Mouse (Mus musculus) embryo, embryonic 10.5 days (tissue): ENCODE measurements around the gene Sema4b.
A peak's percentile ranks its signal among the peaks of the same experiment; 100 is the strongest.

Experiments used
- DNase-seq: peaks from one replicate; pipeline ENCODE4 v3.0.0-alpha.2; 2015; ENCODE audit warnings: low spot score

Sema4b gene

GRCm38 (mm10) chr7:80186531-80187296 is at the start of gene Sema4b:
Gene Sema4b, plus strand, starts transcription at chr7:80186841.
- peak; percentile 95 for DNase-seq

GRCm38 (mm10) chr7:80138375-80138774 is 48.3 kb upstream of the Sema4b start:
- DNase-seq = no peak

- peak; percentile 87 for DNase-seq
These were observed 45.8 kb upstream of the Sema4b start for GRCm38 (mm10) chr7:80140815-80141214.

- DNase-seq = peak; percentile 24
These were observed 43.0 kb upstream of the Sema4b start for GRCm38 (mm10) chr7:80143331-80144273.

DNA sequence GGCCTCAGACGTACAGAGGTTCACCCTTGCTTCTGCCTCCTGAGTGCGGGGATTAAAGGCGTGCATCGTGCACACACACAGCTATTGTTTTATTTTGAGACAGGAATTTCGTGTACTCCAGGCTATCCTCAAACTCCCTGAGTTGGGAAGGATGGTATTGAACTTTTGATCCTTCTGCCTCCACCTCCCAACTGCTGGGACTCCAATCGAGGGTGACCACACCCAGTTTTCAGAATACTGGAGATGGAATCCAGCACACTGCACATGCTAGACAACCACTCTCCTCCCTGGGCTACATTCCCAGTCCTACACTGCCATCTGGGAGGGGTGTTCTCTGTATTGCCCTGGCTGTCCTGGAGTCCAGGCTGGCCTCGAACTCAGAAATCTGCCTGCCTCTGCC is 41.9 kb upstream of the Sema4b start:
- no peak for DNase-seq

GRCm38 (mm10) chr7:80146077-80146476 is 40.6 kb upstream of the Sema4b start:
- no peak for DNase-seq

DNA sequence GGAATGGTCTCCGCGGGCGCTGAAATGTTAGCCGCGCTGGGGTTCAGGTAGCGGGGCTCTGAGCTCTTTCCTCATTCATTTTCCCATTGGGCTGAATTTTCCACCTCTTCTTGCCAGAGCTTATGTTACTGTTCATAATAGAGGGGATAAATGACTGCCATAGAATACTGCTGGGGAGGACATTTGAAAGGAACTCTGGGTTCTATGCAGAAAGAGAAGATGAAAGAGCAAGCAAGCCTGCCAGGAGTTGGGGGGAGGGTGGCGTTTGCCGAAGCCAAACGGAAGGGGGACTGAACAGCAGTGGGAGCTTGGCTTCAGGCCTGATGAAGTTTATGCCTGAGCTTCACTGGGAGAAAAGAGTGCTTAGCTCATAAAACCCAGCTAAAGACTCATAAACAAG is 37.3 kb upstream of the Sema4b start:
- DNase-seq = no peak

DNA sequence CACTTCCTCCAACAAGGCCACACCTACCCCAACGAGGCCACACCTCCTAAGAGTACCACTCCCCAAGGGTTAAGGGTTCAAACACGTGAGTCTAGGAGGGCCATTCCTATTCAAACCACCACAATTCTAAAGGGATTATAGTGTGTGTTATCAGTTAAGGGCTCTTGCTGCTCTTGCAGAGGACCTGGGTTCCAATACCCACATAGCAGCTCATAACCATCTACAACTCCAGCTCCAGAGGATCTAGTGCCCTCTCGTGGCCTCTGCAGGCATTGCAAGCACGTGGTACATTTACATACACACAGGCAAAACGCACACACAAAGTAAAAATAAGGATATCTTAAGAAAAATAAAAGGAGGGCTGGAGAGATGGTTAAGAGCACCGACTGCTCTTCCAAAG is 34.5 kb upstream of the Sema4b start:
- peak; percentile 45 for DNase-seq

DNA sequence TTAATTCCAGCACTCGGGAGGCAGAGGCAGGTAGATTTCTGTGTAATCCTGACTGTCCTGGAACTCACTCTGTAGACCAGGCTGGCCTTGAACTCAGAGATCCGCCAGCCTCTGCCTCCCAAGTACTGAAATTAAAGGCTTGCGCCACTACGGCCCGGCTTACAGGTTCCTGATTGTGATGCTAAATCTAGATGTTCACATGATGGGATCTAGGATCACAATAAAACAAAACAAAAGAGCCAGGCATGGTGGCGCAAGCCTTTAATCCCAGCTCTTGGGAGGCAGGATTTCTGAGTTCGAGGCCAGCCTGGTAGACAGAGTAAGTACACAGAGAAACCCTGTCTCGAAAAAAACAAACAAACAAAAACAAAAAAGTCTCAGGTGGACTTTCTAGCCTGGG is 33.9 kb upstream of the Sema4b start:
- no peak for DNase-seq

- DNase-seq = no peak
These were observed 32.0 kb upstream of the Sema4b start for GRCm38 (mm10) chr7:80154689-80155088.

- peak; percentile 80 for DNase-seq
These were observed 29.9 kb upstream of the Sema4b start for GRCm38 (mm10) chr7:80156711-80157227.

DNA sequence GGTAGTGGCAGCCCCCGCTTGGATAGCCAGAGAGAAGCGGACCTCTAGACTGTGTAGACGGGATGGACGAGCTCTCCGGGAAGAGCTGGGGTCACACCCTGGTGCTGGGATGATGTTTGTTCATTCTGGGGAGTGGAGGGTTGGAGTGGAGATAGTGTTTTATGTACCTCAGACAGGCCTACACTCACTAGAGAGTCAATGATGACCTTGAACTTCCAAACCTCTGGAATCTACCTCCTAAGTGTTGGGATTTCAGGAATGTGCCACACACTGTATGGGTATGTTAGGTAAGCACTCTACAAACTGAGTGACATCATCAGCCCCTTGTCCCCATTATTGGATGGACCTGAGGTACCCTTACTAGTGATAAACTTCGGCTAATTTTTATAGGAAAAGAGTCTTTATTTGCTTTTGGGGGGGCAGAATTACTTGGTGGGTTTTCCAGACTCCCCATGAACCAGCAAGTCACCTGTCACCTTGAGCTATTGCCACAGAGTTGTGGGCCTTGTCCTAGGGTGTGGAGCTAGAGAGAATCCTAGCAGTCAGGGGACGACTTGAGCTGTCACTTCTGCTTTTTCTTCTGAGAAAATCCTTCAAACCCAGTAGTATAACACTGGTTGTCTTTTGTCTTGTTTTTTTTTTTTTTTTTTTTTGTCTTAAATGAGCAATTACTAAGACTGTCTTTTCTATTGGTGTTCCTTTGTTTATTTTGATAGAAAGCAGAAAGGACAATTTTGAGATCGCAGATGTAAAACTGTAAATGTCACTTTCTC is 28.0 kb upstream of the Sema4b start:
- DNase-seq = no peak

DNA sequence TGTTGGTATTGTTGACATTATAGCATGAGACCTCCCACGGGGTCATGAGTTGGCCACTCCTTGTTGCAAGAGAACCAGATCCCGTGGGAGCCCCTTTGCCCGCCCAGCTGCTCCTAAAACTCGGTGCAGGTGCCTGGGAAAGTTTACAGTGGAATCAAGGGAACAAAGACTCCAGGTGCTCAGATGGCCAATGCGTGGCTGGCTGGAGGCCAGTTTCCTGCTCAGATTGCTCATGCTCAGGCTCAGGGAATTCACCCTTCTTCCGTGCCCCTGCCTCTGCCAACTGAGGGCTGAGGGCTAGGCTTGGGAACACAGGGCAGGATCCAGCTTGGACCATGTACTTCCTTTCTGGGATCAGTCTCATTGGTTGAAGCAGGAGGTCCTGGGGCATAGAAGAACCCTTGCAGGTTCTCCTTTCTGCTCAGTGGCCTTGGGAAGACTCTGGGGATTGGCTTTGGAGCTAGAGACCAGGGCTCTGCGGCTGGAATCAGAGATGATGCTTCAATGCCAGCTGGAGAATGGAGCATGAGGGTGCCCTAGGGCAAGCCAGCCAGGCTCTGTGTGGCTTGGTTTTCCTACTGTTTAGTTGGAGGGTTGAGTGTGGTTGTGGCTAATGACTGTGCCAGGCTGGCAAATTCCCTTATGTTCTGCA is 26.2 kb upstream of the Sema4b start:
- no peak for DNase-seq

DNA sequence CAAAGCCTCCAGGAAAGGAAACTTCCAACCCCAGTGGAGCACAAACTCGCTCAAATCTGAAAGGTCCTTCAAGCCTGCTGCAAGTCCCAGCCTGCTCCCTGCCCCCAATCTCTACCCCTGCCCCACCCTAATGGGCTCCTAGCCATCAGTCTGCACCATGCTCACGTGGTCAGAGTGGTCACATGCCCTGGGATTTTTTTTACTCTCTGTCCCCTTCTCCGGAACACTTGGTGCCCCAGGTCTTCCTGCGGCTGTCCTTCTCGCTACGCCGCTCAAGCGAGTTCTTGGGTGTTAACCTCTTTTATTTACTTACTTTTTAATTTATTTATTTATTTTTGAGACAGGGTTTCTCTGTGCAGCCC is 25.7 kb upstream of the Sema4b start:
- no peak for DNase-seq

DNA sequence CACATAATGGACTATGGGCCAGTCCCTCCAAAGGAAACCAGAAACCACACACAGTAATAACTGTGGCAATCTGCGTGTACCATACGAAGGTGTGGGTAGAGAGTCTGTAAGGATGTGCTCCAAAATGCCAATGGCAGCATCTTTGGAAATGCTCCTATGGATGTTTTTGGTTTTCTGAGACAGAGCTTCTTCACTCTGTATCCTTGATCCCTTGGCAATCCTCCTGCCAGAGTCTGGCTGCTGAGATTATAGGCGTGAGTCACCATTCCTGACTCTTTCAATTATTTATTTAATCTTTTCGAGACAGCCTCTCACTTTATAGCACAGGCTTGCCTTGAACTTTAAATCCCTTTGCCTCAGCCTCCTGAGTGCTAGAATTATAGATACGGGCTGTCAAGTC is 21.2 kb upstream of the Sema4b start:
- no peak for DNase-seq

DNA sequence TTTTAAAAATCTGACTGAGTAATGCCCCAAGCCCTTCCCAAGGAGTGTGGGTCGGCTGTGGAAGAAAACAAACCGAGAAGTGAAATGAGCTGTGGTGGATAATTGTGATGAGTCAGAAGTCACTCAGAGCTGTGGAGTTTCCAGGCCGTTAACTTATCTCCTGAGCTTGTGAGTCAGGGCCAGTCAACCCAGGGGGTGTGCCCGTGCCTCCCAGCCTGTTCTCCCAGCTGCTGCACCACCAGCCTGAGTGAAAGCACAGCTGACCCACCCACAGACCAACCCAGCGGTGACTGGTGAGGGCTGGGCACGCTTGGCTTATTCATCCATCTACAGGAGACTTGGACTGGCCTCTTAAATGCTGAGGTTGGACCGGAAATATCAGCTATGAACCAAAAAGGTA is 19.9 kb upstream of the Sema4b start:
- no peak for DNase-seq

DNA sequence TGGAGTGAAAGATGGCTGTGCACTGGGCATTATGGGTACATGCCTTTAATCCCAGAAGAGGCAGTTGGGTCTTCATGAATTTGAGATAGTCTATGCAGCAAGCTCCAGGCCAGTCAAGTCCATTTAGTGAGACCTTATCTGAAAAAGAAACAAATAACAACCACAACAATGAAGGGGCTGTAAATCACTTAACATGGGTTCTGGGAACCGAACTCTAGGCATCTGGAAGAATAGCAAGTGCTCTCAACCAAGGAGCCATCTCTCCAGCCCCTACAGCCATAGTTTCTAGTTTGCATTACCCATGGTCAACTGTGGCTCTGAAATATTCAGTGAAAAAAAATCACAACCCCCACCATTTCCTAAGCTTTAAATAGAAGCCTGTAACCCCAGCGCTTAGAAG is 16.8 kb upstream of the Sema4b start:
- DNase-seq = no peak

DNA sequence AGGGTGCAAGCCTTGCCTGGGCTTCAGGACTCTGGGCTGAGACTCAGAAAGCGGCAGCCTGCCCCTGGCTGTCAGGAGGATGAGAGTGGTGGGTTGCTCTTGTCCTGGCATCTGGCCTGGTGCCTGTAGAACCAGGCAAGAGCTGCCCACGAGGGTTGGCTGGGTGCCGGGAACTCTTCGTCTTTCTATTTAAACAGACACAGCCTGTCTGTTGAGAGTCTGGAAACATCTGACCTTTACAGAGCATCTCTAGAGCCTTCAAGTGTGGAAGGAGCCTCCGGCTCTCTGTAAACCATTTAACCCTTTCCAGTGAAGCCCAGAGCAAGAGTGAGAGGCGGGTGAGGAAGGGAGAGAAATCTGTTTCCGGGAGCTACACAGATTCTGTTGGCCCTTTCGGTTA is 15.3 kb upstream of the Sema4b start:
- no peak for DNase-seq

GRCm38 (mm10) chr7:80172069-80172956 is 14.3 kb upstream of the Sema4b start:
- no peak for DNase-seq

- DNase-seq = no peak
These were observed 10.5 kb upstream of the Sema4b start for GRCm38 (mm10) chr7:80176159-80176558.

DNA sequence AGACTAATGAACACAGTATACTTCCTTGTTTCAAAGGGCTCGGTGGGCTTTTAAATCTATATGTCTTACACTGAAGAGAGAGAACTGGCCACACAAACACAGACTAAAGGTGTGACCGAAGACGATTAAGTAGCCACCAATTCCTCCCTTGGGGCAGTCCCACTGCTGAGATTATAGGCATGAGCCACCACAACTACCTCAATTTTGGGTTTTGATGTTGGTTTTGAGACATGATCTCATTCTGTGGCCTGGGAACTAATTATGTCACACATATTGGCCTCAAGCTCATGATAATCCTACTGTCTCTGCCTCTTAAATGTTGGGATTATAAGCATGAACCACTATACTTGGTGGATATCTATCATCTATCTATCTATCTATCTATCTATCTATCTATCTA is 9.2 kb upstream of the Sema4b start:
- no peak for DNase-seq
